Mouse (Mus musculus) kidney, embryonic 16.5 days (tissue): Measurements from ENCODE around the gene Foxo1. TPM values are rescaled to one million over a fixed set of nuclear protein-coding genes. Genes with fewer than 3 reads are reported as not detected.

ENCODE experiments used
- ATAC-seq: fragments of 200-750 bp; cut with Nextera tagmentation; 2 replicates; pipeline ENCODE4 v1.8.0; 2017; ENCODE audit warnings: moderate TSS enrichment; ENCODE audit not compliant: low FRiP score, low TSS enrichment
- H3K27ac ChIP-seq: fragments of 300-500 bp; sonication (generic); 2 replicates; pipeline ENCODE4 v1.5.1; 2014; ENCODE audit warnings: low read length
- H3K27me3 ChIP-seq: fragments of 300-500 bp; sonication (generic); 2 replicates; pipeline ENCODE4 v1.6.1; 2014; ENCODE audit warnings: low read length, control low read depth, mixed read lengths; ENCODE audit not compliant: insufficient read depth
- H3K36me3 ChIP-seq: fragments of 300-500 bp; sonication (generic); 2 replicates; pipeline ENCODE4 v1.6.1; 2014; ENCODE audit warnings: low read length, control low read depth, mixed read lengths; ENCODE audit not compliant: insufficient read depth
- H3K4me1 ChIP-seq: fragments of 300-500 bp; sonication (generic); 2 replicates; pipeline ENCODE4 v1.6.1; 2014; ENCODE audit warnings: low read length, control low read depth, mixed read lengths; ENCODE audit not compliant: insufficient read depth
- H3K4me2 ChIP-seq: fragments of 300-500 bp; sonication (generic); replicated peaks from 2 replicates; pipeline ENCODE4 v1.6.1; 2014; ENCODE audit warnings: low read depth, low read length
- H3K4me3 ChIP-seq: fragments of 300-500 bp; sonication (generic); 2 replicates; pipeline ENCODE4 v1.5.1; 2014; ENCODE audit warnings: mild to moderate bottlenecking, low read length
- H3K9ac ChIP-seq: fragments of 300-500 bp; sonication (generic); replicated peaks from 2 replicates; pipeline ENCODE4 v1.6.1; 2014; ENCODE audit warnings: low read length
- H3K9me3 ChIP-seq: fragments of 300-500 bp; sonication (generic); 2 replicates; pipeline ENCODE4 v1.6.1; 2016; ENCODE audit warnings: low read length, control low read depth
- WGBS: fragments of 180-500 bp; shearing (Covaris S2); extraction: QIAGEN DNeasy Blood & Tissue Kit; methylation state at CpG from one replicate; pipeline ENCODE4 v1.1.7; 2014; 5-methylcytosine and 5-hydroxymethylcytosine counted together
- polyA plus RNA-seq: library from polyadenylated mRNA; unstranded; fragments of >200 nt; fragmentation: Nextera tagmentation; extraction: Ambion mirVana; gene quantifications from 2 replicates; pipeline ENCODE4 v1.2.1, GENCODE M21; 2015

Foxo1 gene
- polyA plus RNA-seq, 1 experiment from 2014 or later: 5.9 TPM

GRCm38 (mm10) chr3:52280681-52281080 lies 12.5 kb downstream of the Foxo1 start:
- Histone ChIP-seq H3K9ac (no peak overlapping the region), H3K4me1 (peaks cover 6% of the 10 kb centered on the region), H3K27me3 (no peaks in the 10 kb centered on the region), H3K27ac (no peak overlapping the region), H3K36me3 (peaks cover 3% of the 10 kb centered on the region; the same call in 1 of the 2 replicates), H3K4me3 (no peak overlapping the region), H3K9me3 (0 out of 2 replicates have a peak, but pooled peaks cover 2% of the 10 kb centered on the region), H3K4me2 (no peak overlapping the region)
- ATAC-seq: no peak
- WGBS: 89% methylated on average over 1 of the region's 1 CpGs

GRCm38 (mm10) chr3:52281882-52282281 lies 13.7 kb downstream of the Foxo1 start:
- no peak for ATAC-seq
- H3K4me2 ChIP-seq: no peak overlapping the region

GRCm38 (mm10) chr3:52282369-52282768 lies 14.2 kb downstream of the Foxo1 start:
- Histone ChIP-seq H3K9ac (no peak overlapping the region), H3K4me1 (peaks cover 6% of the 10 kb centered on the region), H3K4me3 (no peak overlapping the region), H3K27me3 (no peaks in the 10 kb centered on the region), H3K9me3 (0 out of 2 replicates have a peak, but pooled peaks cover 2% of the 10 kb centered on the region), H3K27ac (no peak overlapping the region), H3K4me2 (no peak overlapping the region), H3K36me3 (peaks cover 3% of the 10 kb centered on the region; the same call in 1 of the 2 replicates)
- ATAC-seq: no peak
- WGBS: 42% methylated on average over 2 of the region's 2 CpGs

More at GRCm38 (mm10) chr3:52281882-52282281, 13.7 kb downstream of the Foxo1 start:
- Histone ChIP-seq H3K27ac (no peak overlapping the region), H3K9me3 (0 out of 2 replicates have a peak, but pooled peaks cover 2% of the 10 kb centered on the region), H3K4me3 (no peak overlapping the region), H3K36me3 (peaks cover 3% of the 10 kb centered on the region; the same call in 1 of the 2 replicates), H3K4me1 (peaks cover 6% of the 10 kb centered on the region), H3K27me3 (no peaks in the 10 kb centered on the region), H3K9ac (no peak overlapping the region)
- WGBS: 59% methylated on average over 3 of the region's 3 CpGs

DNA sequence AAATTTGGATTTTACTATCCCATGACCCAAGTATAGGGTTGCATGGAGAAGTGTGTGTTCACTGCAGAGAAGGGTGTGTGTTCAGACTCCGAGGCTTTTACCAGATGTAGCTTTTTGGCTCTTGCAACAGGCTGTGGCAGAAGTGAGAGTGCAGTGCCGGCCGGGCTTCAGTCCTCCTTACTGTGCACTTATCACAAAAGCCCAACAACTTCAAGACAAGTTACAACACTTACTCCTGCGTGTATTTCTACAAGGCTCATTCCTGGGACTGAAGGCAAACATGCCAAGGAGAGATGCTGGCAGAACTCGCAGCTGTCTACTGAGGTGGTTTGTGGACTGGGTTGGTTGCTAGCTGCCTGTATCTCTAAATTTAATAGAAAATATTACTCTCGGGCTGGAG lies 15.4 kb downstream of the Foxo1 start:
- no peak for ATAC-seq
- Histone ChIP-seq H3K36me3 (no peaks in the 10 kb centered on the region; the same call in 1 of the 2 replicates), H3K27ac (no peak overlapping the region), H3K27me3 (no peaks in the 10 kb centered on the region), H3K4me2 (no peak overlapping the region), H3K4me1 (peaks cover 6% of the 10 kb centered on the region), H3K9ac (no peak overlapping the region), H3K9me3 (no peaks in the 10 kb centered on the region), H3K4me3 (no peak overlapping the region)
- 87% methylated on average over 6 of the region's 6 CpGs for WGBS

- no peaks in the 10 kb centered on the region for H3K27me3 ChIP-seq
- no peak overlapping the region for H3K9ac ChIP-seq
- 95% methylated on average over 2 of the region's 2 CpGs for WGBS
- peaks cover 21% of the 10 kb centered on the region for H3K4me1 ChIP-seq
- no peak overlapping the region for H3K4me3 ChIP-seq
- ATAC-seq: no peak
- H3K36me3 ChIP-seq: no peaks in the 10 kb centered on the region
- H3K27ac ChIP-seq: no peak overlapping the region
- no peak overlapping the region for H3K4me2 ChIP-seq
- no peaks in the 10 kb centered on the region for H3K9me3 ChIP-seq
Observed at GRCm38 (mm10) chr3:52290811-52291210, 22.7 kb downstream of the Foxo1 start.

DNA sequence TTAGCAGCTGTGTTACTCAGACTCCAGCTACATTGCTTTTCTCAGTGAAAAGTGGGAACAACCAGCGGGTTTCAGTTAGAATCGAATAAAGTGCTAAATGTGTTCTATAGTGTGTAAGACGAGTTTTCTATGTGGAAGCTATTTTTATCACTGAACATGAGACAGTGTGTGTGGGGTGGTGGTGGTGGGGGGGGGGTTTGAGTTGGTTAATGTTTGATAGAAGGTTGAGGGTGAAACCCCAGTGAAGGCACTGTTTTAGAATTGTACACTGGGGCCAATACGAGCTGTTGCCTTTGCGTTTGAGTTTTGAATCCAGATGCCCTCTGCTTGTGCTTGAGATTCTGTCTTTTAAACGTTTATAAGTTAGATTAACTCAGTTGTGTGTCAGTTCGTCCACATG lies 24.4 kb downstream of the Foxo1 start:
- no peak overlapping the region for H3K27ac ChIP-seq
- no peak overlapping the region for H3K4me3 ChIP-seq
- no peak for ATAC-seq
- peaks cover 21% of the 10 kb centered on the region for H3K4me1 ChIP-seq
- H3K4me2 ChIP-seq: no peak overlapping the region
- WGBS: 66% methylated on average over 7 of the region's 7 CpGs
- no peaks in the 10 kb centered on the region for H3K9me3 ChIP-seq
- H3K36me3 ChIP-seq: no peaks in the 10 kb centered on the region
- no peaks in the 10 kb centered on the region for H3K27me3 ChIP-seq
- H3K9ac ChIP-seq: no peak overlapping the region

GRCm38 (mm10) chr3:52293946-52294345 lies 25.8 kb downstream of the Foxo1 start:
- WGBS: 59% methylated on average over 5 of the region's 5 CpGs
- Histone ChIP-seq H3K9ac (no peak overlapping the region), H3K4me2 (no peak overlapping the region), H3K27ac (no peak overlapping the region), H3K27me3 (no peaks in the 10 kb centered on the region), H3K4me1 (peaks cover 24% of the 10 kb centered on the region), H3K9me3 (no peaks in the 10 kb centered on the region), H3K36me3 (no peaks in the 10 kb centered on the region), H3K4me3 (no peak overlapping the region)
- no peak for ATAC-seq

GRCm38 (mm10) chr3:52295688-52296087 lies 27.6 kb downstream of the Foxo1 start:
- Histone ChIP-seq H3K4me2 (no peak overlapping the region), H3K4me3 (no peak overlapping the region), H3K9ac (no peak overlapping the region), H3K27me3 (no peaks in the 10 kb centered on the region), H3K27ac (no peak overlapping the region), H3K9me3 (no peaks in the 10 kb centered on the region), H3K36me3 (no peaks in the 10 kb centered on the region), H3K4me1 (peaks cover 31% of the 10 kb centered on the region)
- no peak for ATAC-seq
- 100% methylated on average over 1 of the region's 1 CpGs for WGBS

- H3K36me3 ChIP-seq: no peaks in the 10 kb centered on the region
- WGBS: 66% methylated on average over 7 of the region's 7 CpGs
Observed at GRCm38 (mm10) chr3:52296224-52296760, 28.2 kb downstream of the Foxo1 start.

GRCm38 (mm10) chr3:52297291-52298018 lies 29.3 kb downstream of the Foxo1 start:
- Histone ChIP-seq H3K4me1 (peaks cover 31% of the 10 kb centered on the region), H3K9me3 (no peaks in the 10 kb centered on the region), H3K4me2 (no peak overlapping the region), H3K27ac (no peak overlapping the region), H3K4me3 (no peak overlapping the region), H3K27me3 (no peaks in the 10 kb centered on the region), H3K36me3 (no peaks in the 10 kb centered on the region), H3K9ac (no peak overlapping the region)
- WGBS: 76% methylated on average over 15 of the region's 15 CpGs
- no peak for ATAC-seq

More at GRCm38 (mm10) chr3:52296224-52296760, 28.2 kb downstream of the Foxo1 start:
- H3K9me3 ChIP-seq: no peaks in the 10 kb centered on the region
- H3K4me1 ChIP-seq: peaks cover 31% of the 10 kb centered on the region
- no peak overlapping the region for H3K4me3 ChIP-seq
- no peak overlapping the region for H3K9ac ChIP-seq
- no peak overlapping the region for H3K27ac ChIP-seq
- H3K4me2 ChIP-seq: no peak overlapping the region
- no peak for ATAC-seq
- H3K27me3 ChIP-seq: no peaks in the 10 kb centered on the region
